Mouse (Mus musculus): ENCODE measurements at regions not wholly inside any gene's neighbourhood (a gene's known extent, or its start where the extent isn't known, plus 50 kb on each side); places are given as distances from the start of the nearest gene placed in this dataset.

GRCm38 (mm10) chr11:7519556-7519955 lies 305.8 kb upstream of the Igfbp3 start:
- no peak for TF ChIP-seq HCFC1 (IDR thresholded peaks at IDR 0.05; ENCODE audit: borderline replicate concordance, insufficient read depth, low read length)
- no peak for TF ChIP-seq ZC3H11A (IDR thresholded peaks at IDR 0.05; ENCODE audit: borderline replicate concordance, low read depth, low read length)
- TF ChIP-seq ZNF384 (IDR thresholded peaks at IDR 0.05; ENCODE audit: low read depth, low read length), result no peak
